Mouse (Mus musculus) heart, adult 18-20 months (tissue): ENCODE data around the gene Sstr4. TPM values are rescaled to one million over a fixed set of nuclear protein-coding genes. Genes with fewer than 3 reads are reported as not detected.
A peak's percentile ranks its signal among the peaks of the same experiment; 100 is the strongest.

Experiments
- DNase-seq, 2 experiments: peaks; one replicate each; pipeline ENCODE4 v3.0.0; 2021 to 2022; ENCODE audit warnings: mixed read lengths in 1 of 2
- long read RNA-seq, 2 experiments: library from polyadenylated mRNA; stranded (forward); transcript quantifications; one replicate each; pipeline ENCODE4 v2.0.0; 2021
- total RNA-seq, 2 experiments: library from RNA; stranded (reverse); gene quantifications; 2 replicates each; pipeline ENCODE4 v1.2.3; 2021

Gene Sstr4
- 1 to 10 TPM; 1.3 to 1.5 TPM for total RNA-seq
- long read RNA-seq, experiment 1, result 0 reads
- long read RNA-seq, experiment 2, result 0 reads

GRCm38 (mm10) chr2:148395131-148396051, at the start of gene Sstr4:
Gene Sstr4 (plus strand): TSS chr2:148395344.
- DNase-seq, result peak; percentile 71 to 74

GRCm38 (mm10) chr2:148345373-148345772, 49.8 kb upstream of the Sstr4 start:
- peak in 1 of 2 experiments; percentile 72 for DNase-seq

- no peak for DNase-seq
These were observed 48.2 kb upstream of the Sstr4 start for GRCm38 (mm10) chr2:148346976-148347375.

GRCm38 (mm10) chr2:148349509-148350307, 45.4 kb upstream of the Sstr4 start:
- DNase-seq, result no peak

GRCm38 (mm10) chr2:148350460-148350859, 44.7 kb upstream of the Sstr4 start:
- no peak for DNase-seq

- DNase-seq, result no peak
These were observed 42.5 kb upstream of the Sstr4 start for GRCm38 (mm10) chr2:148352655-148353054.

- DNase-seq, result no peak
These were observed 38.0 kb upstream of the Sstr4 start for GRCm38 (mm10) chr2:148357145-148357544.

- peak in 1 of 2 experiments; percentile 46 for DNase-seq
These were observed 30.6 kb upstream of the Sstr4 start for GRCm38 (mm10) chr2:148364536-148364935.

GRCm38 (mm10) chr2:148365227-148365626, 29.9 kb upstream of the Sstr4 start:
- DNase-seq, result no peak

- no peak for DNase-seq
These were observed 23.2 kb upstream of the Sstr4 start for GRCm38 (mm10) chr2:148371743-148372630.

GRCm38 (mm10) chr2:148373602-148374071, 21.5 kb upstream of the Sstr4 start:
- no peak for DNase-seq

- DNase-seq, result peak; percentile 42 to 75
These were observed 19.6 kb upstream of the Sstr4 start for GRCm38 (mm10) chr2:148375326-148376150.

GRCm38 (mm10) chr2:148378817-148379342, 16.3 kb upstream of the Sstr4 start:
- DNase-seq, result no peak

GRCm38 (mm10) chr2:148379899-148380413, 15.2 kb upstream of the Sstr4 start:
- DNase-seq, result peak in 1 of 2 experiments; percentile 21

GRCm38 (mm10) chr2:148381076-148381475, 14.1 kb upstream of the Sstr4 start:
- DNase-seq, result no peak

GRCm38 (mm10) chr2:148386476-148386875, 8.7 kb upstream of the Sstr4 start:
- DNase-seq, result no peak

- DNase-seq, result no peak
These were observed 8.2 kb upstream of the Sstr4 start for GRCm38 (mm10) chr2:148386927-148387326.

- DNase-seq, result no peak
These were observed 7.2 kb upstream of the Sstr4 start for GRCm38 (mm10) chr2:148387652-148388581.

- DNase-seq, result no peak
These were observed 2.0 kb upstream of the Sstr4 start for GRCm38 (mm10) chr2:148393149-148393548.
